Mouse (Mus musculus) midbrain, embryonic 10.5 days (tissue): Measurements from ENCODE around the gene Lcat. TPM values are rescaled to one million over a fixed set of nuclear protein-coding genes. Genes with fewer than 3 reads are reported as not detected.
"Not testable (repeated sequence)": the region's sequence is repeated elsewhere in the genome, so short reads cannot be mapped to it uniquely, and the experiment has no call there.

Experiments used
- DNase-seq: peaks from one replicate; pipeline ENCODE4 v3.0.0-alpha.2; 2017; ENCODE audit warnings: low spot score
- H3K27ac ChIP-seq: fragments of 300-500 bp; sonication (generic); replicated peaks from 2 replicates; pipeline ENCODE4 v1.5.1; 2016; ENCODE audit warnings: mild to moderate bottlenecking
- H3K27me3 ChIP-seq: fragments of 300-500 bp; sonication (generic); 2 replicates; pipeline ENCODE4 v1.6.1; 2016; ENCODE audit warnings: low read depth, mild to moderate bottlenecking; ENCODE audit not compliant: poor library complexity, severe bottlenecking
- H3K36me3 ChIP-seq: fragments of 300-500 bp; sonication (generic); 2 replicates; pipeline ENCODE4 v1.6.1; 2016; ENCODE audit warnings: mild to moderate bottlenecking, moderate library complexity
- H3K4me1 ChIP-seq: fragments of 300-500 bp; sonication (generic); 2 replicates; pipeline ENCODE4 v1.6.1; 2016
- H3K4me3 ChIP-seq: fragments of 300-500 bp; sonication (generic); 2 replicates; pipeline ENCODE4 v1.5.1; 2016; ENCODE audit warnings: mild to moderate bottlenecking, moderate library complexity
- H3K9me3 ChIP-seq: fragments of 300-500 bp; sonication (generic); replicated peaks from 2 replicates; pipeline ENCODE4 v1.6.1; 2016; ENCODE audit warnings: mild to moderate bottlenecking
- WGBS: fragments of 180-500 bp; shearing (Covaris S2); methylation state at CpG from one replicate; pipeline ENCODE4 v1.1.7; 2016; 5-methylcytosine and 5-hydroxymethylcytosine counted together
- polyA plus RNA-seq: library from polyadenylated mRNA; unstranded; fragments of >200 nt; fragmentation: Nextera tagmentation; extraction: Ambion mirVana; gene quantifications from 2 replicates; pipeline ENCODE4 v1.2.1, GENCODE M21; 2016

Lcat gene
- 1.0 and 1.2 TPM in 2 replicates for polyA plus RNA-seq

DNA sequence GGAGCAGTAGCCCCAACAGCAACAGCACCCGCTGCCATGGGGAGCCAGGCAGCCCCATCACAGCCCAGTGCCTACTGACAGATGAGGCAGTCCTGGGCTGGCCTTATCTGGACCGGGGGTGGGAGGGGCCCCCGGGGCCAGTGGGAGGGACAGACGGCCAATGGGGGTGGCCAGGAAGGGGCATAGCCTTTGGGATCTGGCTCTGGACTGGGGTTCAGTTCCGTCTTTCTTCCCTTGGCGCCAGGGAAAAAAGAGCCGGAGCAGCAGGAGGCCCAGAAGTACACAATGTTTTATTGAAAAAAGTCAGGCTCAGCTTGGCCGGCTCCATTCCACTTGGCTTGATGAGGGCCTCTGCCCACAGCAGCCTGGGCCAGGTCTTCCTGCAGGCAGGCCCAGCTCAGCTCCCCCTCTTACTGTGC, at the start of gene Lcat:
TSS of gene Lcat (minus strand) at position 62 of the 419 bp plus-strand sequence.
- no peaks in the 10 kb centered on the region for H3K27me3 ChIP-seq
- H3K27ac ChIP-seq: peak within 1 kb of the TSS; percentile 13; the same call in 1 of the 2 replicates
- peaks cover under 1% of the 10 kb centered on the region for H3K4me1 ChIP-seq
- H3K4me3 ChIP-seq: no peak within 1 kb of the TSS
- no peaks in the 10 kb centered on the region for H3K9me3 ChIP-seq
- WGBS: 69% methylated on average over 8 of the region's 8 CpGs
- peaks cover 52% of the 10 kb centered on the region for H3K36me3 ChIP-seq
- DNase-seq: no peak

DNA sequence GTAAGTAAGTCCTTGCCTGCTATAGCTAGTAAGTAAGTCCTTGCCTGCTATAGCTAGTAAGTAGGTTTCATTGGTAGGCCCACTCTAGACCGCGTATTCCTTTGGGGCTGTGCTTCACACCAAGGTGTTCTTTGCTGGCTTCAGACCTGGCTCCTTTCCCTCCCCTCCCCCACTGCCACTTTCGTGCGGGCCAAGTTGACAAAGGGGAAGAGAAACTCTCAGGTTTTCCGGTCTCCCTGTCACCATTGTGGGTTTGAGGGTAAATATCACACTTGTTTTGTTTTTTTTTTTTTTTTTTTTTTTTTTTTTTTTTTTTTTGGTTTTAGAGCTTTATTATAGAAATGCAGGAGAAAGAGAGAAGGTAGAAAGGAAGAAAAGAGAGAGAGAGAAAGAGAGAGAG, 49.3 kb upstream of the Lcat start:
- H3K9me3 ChIP-seq: no peaks in the 10 kb centered on the region

DNA sequence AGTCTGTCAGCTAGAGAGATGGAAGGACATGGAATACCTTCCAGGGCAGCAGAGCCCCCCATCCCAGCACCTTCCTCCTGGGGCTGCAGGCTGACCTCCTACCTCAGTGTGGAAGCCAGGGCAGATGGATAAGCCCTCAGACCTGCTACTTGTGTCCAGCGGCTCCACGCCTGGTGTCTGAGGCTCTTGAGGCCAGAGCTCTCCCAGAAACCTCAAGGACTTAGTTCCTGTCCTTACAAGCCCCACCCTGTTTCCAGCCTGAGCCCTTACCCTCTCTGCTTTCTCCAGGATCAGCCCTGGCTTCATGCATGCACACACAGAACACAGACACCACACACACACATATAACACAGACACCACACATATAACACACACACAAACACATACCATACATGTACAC, 48.4 kb upstream of the Lcat start:
- Histone ChIP-seq H3K9me3 (no peaks in the 10 kb centered on the region), H3K27ac (peak overlapping the region; percentile 57; the same call in 1 of the 2 replicates), H3K36me3 (no peaks in the 10 kb centered on the region), H3K27me3 (no peaks in the 10 kb centered on the region; the same call in 1 of the 2 replicates), H3K4me1 (0 out of 2 replicates have a peak, but pooled peaks cover 7% of the 10 kb centered on the region), H3K4me3 (no peak overlapping the region)
- no peak for DNase-seq
- 70% methylated on average over 2 of the region's 2 CpGs for WGBS

More for the DNA sequence above, 49.3 kb upstream of the Lcat start:
- 0 out of 2 replicates have a peak, but pooled peaks cover 7% of the 10 kb centered on the region for H3K4me1 ChIP-seq
- H3K27ac ChIP-seq: no peak overlapping the region
- no peak overlapping the region for H3K4me3 ChIP-seq
- DNase-seq: no peak
- 66% methylated on average over 5 of the region's 5 CpGs for WGBS
- H3K36me3 ChIP-seq: no peaks in the 10 kb centered on the region
- H3K27me3 ChIP-seq: no peaks in the 10 kb centered on the region; the same call in 1 of the 2 replicates

DNA sequence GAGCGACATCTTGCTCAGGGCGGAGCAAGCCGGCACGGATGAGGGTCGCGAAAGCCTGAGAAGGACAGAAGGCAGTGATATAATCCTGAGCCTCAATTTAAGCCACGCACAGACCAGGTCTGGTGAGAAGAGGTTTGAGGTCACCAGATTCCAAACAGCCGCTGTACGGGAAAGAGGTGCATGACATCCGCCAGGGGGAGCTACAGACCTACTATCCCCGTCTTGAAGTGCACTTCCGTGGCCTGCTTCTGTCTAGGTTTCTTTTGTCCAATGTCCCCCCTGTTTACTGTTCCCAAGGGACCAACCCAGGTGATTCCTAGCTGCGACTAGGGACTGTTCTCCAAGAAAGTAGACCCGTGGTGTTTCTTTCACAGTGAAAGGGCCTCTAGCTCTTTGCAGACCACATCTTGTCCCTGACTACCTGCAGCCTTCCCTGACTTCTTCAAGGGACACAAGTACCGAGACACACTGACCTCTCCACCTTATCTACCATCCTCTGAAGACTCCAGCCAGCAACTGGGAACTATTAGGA, 47.7 kb upstream of the Lcat start, which contains the start of gene Dus2:
TSS of gene Dus2 (plus strand) at position 482 of the 532 bp plus-strand sequence.
- no peaks in the 10 kb centered on the region for H3K9me3 ChIP-seq
- H3K36me3 ChIP-seq: no peaks in the 10 kb centered on the region
- H3K4me3 ChIP-seq: peak within 1 kb of the TSS; percentile 10; the same call in 1 of the 2 replicates
- no peaks in the 10 kb centered on the region; the same call in 1 of the 2 replicates for H3K27me3 ChIP-seq
- DNase-seq: peak; percentile 83
- peak within 1 kb of the TSS; percentile 57 for H3K27ac ChIP-seq
- 0 out of 2 replicates have a peak, but pooled peaks cover 7% of the 10 kb centered on the region for H3K4me1 ChIP-seq
- WGBS: 12% methylated on average over 15 of the region's 15 CpGs

DNA sequence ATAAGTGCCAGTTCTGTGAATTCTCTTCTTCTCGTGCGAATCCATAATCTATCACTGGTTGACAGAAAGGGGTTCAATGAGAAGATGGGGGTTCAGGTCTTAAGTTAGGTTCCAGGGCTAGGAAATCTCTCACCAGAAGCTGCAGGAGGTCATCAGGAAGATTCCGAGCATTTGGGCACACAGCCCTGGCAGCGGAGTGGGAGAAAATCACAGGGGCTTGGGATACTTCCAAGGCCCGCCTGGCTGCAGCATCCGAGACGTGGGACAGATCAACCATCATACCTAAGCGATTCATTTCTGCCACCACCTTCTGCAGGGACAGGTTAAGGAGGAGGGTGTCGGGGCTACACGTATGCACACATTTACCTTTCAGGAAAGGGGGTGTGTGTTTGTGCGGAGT, 45.4 kb upstream of the Lcat start:
- WGBS: 88% methylated on average over 11 of the region's 11 CpGs
- Histone ChIP-seq H3K36me3 (no peaks in the 10 kb centered on the region), H3K9me3 (no peaks in the 10 kb centered on the region), H3K27me3 (no peaks in the 10 kb centered on the region; the same call in 1 of the 2 replicates), H3K27ac (no peak overlapping the region), H3K4me1 (0 out of 2 replicates have a peak, but pooled peaks cover 7% of the 10 kb centered on the region), H3K4me3 (no peak overlapping the region)
- DNase-seq: no peak

DNA sequence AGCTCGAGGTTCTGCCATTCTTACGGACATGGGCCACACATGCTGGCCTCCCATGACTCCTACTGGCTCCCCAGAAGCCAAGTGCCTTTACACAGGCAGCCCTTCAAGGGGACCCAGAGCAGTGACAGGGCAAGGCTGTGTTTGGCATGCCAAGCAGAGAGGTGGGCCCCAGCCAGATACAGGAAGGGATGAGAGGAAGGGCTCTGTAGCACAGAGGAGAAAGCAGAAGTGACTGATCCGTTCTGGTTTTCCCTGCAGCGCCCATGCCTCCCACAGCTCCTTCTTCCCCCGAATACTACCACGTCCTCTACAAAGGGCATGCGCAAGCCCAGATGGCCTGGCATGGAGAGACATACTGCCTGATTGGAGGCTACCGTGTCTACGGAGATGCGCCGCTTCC, 40.2 kb upstream of the Lcat start:
- not testable (repeated sequence) for H3K9me3 ChIP-seq, H3K4me3 ChIP-seq, H3K27ac ChIP-seq, H3K36me3 ChIP-seq, H3K27me3 ChIP-seq, H3K4me1 ChIP-seq, DNase-seq
- WGBS: 85% methylated on average over 11 of the region's 11 CpGs

DNA sequence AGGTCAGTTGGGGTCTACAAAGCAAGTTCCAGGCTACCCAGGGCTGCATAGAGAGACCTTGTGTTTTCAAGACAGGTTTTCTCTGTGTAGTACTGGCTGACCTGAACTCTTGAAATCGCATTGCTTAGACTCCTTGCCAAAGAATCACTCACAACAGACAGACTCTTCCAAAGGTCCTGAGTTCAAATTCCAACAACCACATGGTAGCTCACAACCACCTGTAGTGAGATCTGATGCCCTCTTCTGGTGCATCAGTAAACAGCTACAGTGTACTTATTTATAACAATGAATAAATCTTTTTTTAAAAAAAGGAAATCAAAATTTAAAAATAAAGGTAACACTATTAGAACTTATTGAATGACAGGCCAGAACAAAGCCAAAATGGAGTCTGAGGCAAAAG, 38.0 kb upstream of the Lcat start:
- H3K4me1 ChIP-seq: no peaks in the 10 kb centered on the region
- no peaks in the 10 kb centered on the region for H3K27me3 ChIP-seq
- WGBS: 95% methylated on average over 1 of the region's 1 CpGs
- DNase-seq: no peak
- H3K27ac ChIP-seq: no peak overlapping the region
- no peaks in the 10 kb centered on the region for H3K36me3 ChIP-seq
- H3K9me3 ChIP-seq: 0 out of 2 replicates have a peak, but pooled peaks cover 6% of the 10 kb centered on the region
- no peak overlapping the region for H3K4me3 ChIP-seq

DNA sequence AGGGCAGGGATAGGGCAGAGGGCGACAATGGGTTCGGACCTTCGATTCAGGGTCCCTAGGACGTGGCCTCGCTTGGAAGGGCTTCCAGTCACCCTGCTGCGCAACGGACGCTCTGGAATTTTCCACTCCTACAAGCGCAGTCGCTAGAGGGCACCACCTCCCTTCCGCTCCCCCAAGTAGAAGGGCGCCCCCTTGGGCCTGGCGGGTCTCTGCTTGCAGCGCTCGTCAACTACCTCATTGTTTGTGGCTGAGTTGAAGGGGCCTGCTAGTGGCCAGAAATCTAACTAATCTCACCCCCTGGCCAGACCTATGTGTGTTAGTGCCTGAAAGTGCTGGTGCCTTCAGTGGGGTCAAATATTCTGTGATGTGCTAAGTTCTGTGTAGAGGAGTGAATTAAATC, 36.1 kb upstream of the Lcat start, which contains the start of gene Dpep3:
TSS of gene Dpep3 (minus strand) at position 105 of the 400 bp plus-strand sequence.
- H3K4me1 ChIP-seq: no peaks in the 10 kb centered on the region

DNA sequence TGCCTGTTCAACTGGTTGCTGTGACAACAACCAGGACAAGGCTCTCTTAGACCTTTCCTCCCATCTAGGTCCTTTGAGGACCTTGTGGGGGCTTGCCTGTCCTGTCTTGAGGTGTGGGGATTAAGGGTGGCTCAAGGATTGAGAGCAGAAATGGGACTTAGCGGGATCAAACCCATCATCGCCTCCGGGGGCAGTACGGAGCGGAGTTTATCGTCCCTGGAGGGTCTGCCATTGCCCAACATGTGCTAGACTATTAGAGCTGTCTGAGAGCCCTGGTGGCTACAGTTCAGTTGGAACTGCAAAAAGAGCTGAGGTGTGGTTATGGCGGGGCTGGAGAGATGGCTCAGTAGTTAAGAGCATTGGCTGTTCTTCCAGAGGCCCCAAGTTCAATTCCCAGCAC, 32.2 kb upstream of the Lcat start:
- DNase-seq: no peak
- H3K27ac ChIP-seq: no peak overlapping the region
- WGBS: 66% methylated on average over 7 of the region's 7 CpGs

More for the DNA sequence above, 36.1 kb upstream of the Lcat start, which contains the start of gene Dpep3:
- H3K36me3 ChIP-seq: no peaks in the 10 kb centered on the region
- no peak within 1 kb of the TSS for H3K4me3 ChIP-seq
- no peaks in the 10 kb centered on the region for H3K27me3 ChIP-seq
- no peak for DNase-seq
- WGBS: 92% methylated on average over 15 of the region's 15 CpGs
- H3K9me3 ChIP-seq: 0 out of 2 replicates have a peak, but pooled peaks cover 6% of the 10 kb centered on the region
- no peak within 1 kb of the TSS for H3K27ac ChIP-seq

DNA sequence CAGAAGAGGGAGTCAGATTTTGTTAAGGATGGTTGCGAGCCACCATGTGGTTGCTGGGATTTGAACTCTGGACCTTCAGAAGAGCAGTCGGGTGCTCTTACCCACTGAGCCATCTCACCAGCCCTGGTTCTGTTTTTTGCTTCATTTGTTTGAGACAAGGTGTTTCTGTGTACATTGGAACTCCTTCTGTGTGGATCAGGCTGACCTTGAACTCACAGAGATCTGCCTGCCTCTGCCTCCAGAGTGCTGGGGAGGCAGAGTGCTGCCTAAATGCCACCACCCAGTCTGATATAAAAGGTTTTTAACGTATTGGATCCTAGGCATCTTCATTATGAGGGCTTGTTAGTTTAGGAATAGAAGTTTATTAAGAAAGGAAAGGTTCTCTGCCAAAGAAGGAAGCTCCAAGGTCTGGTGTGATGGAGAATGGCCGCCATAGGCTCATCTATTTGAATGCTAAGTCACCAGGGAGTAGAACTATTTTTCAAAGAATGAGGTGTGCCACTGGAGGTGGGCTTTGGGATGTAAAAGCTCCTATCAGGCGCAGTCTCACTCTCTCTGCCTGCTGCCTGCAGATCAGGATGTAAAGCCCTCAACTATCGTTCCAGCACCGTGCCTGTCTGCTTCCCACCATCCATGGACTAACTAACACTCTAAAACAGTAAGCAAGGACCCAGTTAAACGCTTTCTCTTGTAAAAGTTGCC, 28.0 kb upstream of the Lcat start:
- no peak for DNase-seq
- H3K4me3 ChIP-seq: no peak overlapping the region
- H3K9me3 ChIP-seq: no peaks in the 10 kb centered on the region
- H3K27ac ChIP-seq: no peak overlapping the region
- WGBS: 76% methylated on average over 8 of the region's 8 CpGs
- peaks cover 22% of the 10 kb centered on the region for H3K27me3 ChIP-seq
- H3K36me3 ChIP-seq: no peaks in the 10 kb centered on the region
- H3K4me1 ChIP-seq: peaks cover 11% of the 10 kb centered on the region

More for the DNA sequence above, 32.2 kb upstream of the Lcat start:
- Histone ChIP-seq H3K27me3 (no peaks in the 10 kb centered on the region), H3K4me1 (no peaks in the 10 kb centered on the region), H3K9me3 (0 out of 2 replicates have a peak, but pooled peaks cover 6% of the 10 kb centered on the region), H3K4me3 (no peak overlapping the region), H3K36me3 (no peaks in the 10 kb centered on the region)

DNA sequence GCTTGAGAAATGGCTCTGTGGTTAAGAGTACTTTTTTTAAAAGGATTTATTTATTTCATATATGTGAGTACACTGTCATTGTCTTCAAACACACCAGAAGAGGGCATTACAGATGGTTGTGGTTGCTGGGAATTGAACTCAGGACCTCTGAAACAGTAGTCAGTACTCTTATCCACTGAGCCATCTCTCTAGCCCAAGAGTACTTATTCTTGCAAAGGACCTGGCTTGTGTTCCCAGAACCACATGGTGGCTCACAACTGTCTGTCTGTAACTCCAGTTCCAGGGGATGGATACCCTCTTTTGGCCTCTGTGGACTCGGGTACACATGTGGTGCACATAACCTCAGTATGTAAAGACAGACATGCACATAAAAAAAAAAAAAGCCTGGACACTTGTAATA, 26.2 kb upstream of the Lcat start:
- no peaks in the 10 kb centered on the region for H3K9me3 ChIP-seq
- no peak for DNase-seq
- H3K4me3 ChIP-seq: no peak overlapping the region
- 80% methylated on average over 1 of the region's 1 CpGs for WGBS
- H3K27me3 ChIP-seq: peaks cover 40% of the 10 kb centered on the region
- no peak overlapping the region for H3K27ac ChIP-seq
- H3K36me3 ChIP-seq: no peaks in the 10 kb centered on the region
- H3K4me1 ChIP-seq: peaks cover 29% of the 10 kb centered on the region

DNA sequence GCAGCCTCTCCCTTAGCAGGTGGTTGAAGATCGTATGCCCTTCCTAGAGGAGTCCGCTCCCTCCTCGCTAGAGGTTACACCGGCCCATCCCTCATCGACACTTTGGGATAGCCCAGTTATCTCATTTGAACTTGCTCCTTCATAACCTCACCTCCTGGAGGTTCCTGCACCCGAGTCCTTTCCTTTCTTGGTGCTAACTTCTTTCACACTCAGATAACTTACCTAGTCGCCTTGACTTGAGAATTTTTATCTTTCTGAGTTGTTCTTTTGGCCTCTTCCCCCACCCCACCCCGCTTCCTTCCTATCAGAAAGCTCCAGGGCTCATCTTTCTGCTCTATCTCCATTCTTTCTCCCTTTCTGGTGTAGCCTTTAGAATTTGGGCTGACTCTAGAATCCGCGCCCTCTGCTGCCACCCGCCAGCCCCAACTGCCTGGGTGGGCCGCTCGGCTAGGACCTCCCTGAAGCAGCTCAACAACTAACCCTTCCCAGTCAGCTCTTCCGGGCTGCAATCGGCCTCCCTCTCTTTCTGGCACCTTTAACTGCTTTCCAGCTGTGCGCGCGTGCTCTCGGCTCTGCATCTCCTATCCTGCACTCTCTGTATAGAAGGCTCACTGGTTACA, 23.6 kb upstream of the Lcat start:
- Histone ChIP-seq H3K9me3 (no peaks in the 10 kb centered on the region), H3K4me1 (peaks cover 31% of the 10 kb centered on the region), H3K27ac (no peak overlapping the region; the same call in 1 of the 2 replicates), H3K27me3 (peaks cover 50% of the 10 kb centered on the region), H3K36me3 (no peaks in the 10 kb centered on the region), H3K4me3 (peak overlapping the region; percentile 76)
- DNase-seq: peak; percentile 60
- WGBS: 10% methylated on average over 19 of the region's 19 CpGs
